Mouse (Mus musculus): ENCODE measurements around the gene Znrf3.

The Znrf3 gene

GRCm38 (mm10) chr11:5271274-5272065, 173.2 kb downstream of the Znrf3 start:
- ATAC-seq (ENCODE audit: low TSS enrichment): peak; percentile 64

- no peak for ATAC-seq (ENCODE audit: low TSS enrichment)
Measured at GRCm38 (mm10) chr11:5269846-5270461, 174.7 kb downstream of the Znrf3 start.

- ATAC-seq (ENCODE audit: low TSS enrichment): no peak
Measured at GRCm38 (mm10) chr11:5265764-5266163, 178.9 kb downstream of the Znrf3 start.

GRCm38 (mm10) chr11:5263078-5263730, 181.4 kb downstream of the Znrf3 start:
- no peak for ATAC-seq (ENCODE audit: low TSS enrichment)

- peak; percentile 88 for ATAC-seq (ENCODE audit: low TSS enrichment)
Measured at GRCm38 (mm10) chr11:5261508-5262392, 182.9 kb downstream of the Znrf3 start, which contains the start of gene Kremen1. Gene Kremen1 (minus strand): TSS chr11:5261558.

GRCm38 (mm10) chr11:5260942-5261459, 183.6 kb downstream of the Znrf3 start:
- peak; percentile 3; the same call in 1 of the 2 replicates for ATAC-seq (ENCODE audit: low TSS enrichment)

GRCm38 (mm10) chr11:5259944-5260598, 184.6 kb downstream of the Znrf3 start:
- ATAC-seq (ENCODE audit: low TSS enrichment): no peak

- ATAC-seq (ENCODE audit: low TSS enrichment): no peak
Measured at GRCm38 (mm10) chr11:5258036-5258435, 186.6 kb downstream of the Znrf3 start.

- no peak for ATAC-seq (ENCODE audit: low TSS enrichment)
Measured at GRCm38 (mm10) chr11:5257151-5257862, 187.3 kb downstream of the Znrf3 start.

- ATAC-seq (ENCODE audit: low TSS enrichment): no peak
Measured at GRCm38 (mm10) chr11:5255509-5256014, 189.1 kb downstream of the Znrf3 start.

- ATAC-seq (ENCODE audit: low TSS enrichment): no peak
Measured at GRCm38 (mm10) chr11:5254016-5254415, 190.6 kb downstream of the Znrf3 start.

- ATAC-seq (ENCODE audit: low TSS enrichment): no peak
Measured at GRCm38 (mm10) chr11:5253528-5253927, 191.1 kb downstream of the Znrf3 start.

GRCm38 (mm10) chr11:5252727-5253126, 191.9 kb downstream of the Znrf3 start:
- ATAC-seq (ENCODE audit: low TSS enrichment): no peak

- ATAC-seq (ENCODE audit: low TSS enrichment): no peak
Measured at GRCm38 (mm10) chr11:5251112-5251511, 193.5 kb downstream of the Znrf3 start.

GRCm38 (mm10) chr11:5248200-5248599, 196.4 kb downstream of the Znrf3 start:
- ATAC-seq (ENCODE audit: low TSS enrichment): no peak

- ATAC-seq (ENCODE audit: low TSS enrichment): no peak
Measured at GRCm38 (mm10) chr11:5245431-5245830, 199.2 kb downstream of the Znrf3 start.

- peak; percentile 71 for ATAC-seq (ENCODE audit: low TSS enrichment)
Measured at GRCm38 (mm10) chr11:5244749-5245130, 199.9 kb downstream of the Znrf3 start.

GRCm38 (mm10) chr11:5243812-5244748, 200.6 kb downstream of the Znrf3 start:
- peak; percentile 86 for ATAC-seq (ENCODE audit: low TSS enrichment)

- ATAC-seq (ENCODE audit: low TSS enrichment): no peak
Measured at GRCm38 (mm10) chr11:5243208-5243607, 201.4 kb downstream of the Znrf3 start.
